Mouse (Mus musculus): ENCODE data around the gene Apcs. TPM values are rescaled to one million over a fixed set of nuclear protein-coding genes. Genes with fewer than 3 reads are reported as not detected.

Apcs gene
- polyA plus RNA-seq, 1 experiment from 2014 or later = 2.7 TPM

Other genes starting within 250 kb of the Apcs start
- 0.82 and 1.0 TPM in 2 replicates for gene Crp, start 197.0 kb downstream of the Apcs start, polyA plus RNA-seq (2015; fragmentation: Nextera tagmentation; extraction: Ambion mirVana)
- not detected in 2 replicates for gene Olfr16, start 55.4 kb upstream of the Apcs start, polyA plus RNA-seq (2015; fragmentation: Nextera tagmentation; extraction: Ambion mirVana)
- not detected in 2 replicates for gene Olfr1408, start 242.3 kb upstream of the Apcs start, polyA plus RNA-seq (2015; fragmentation: Nextera tagmentation; extraction: Ambion mirVana)

Measured in kidney, embryonic 15.5 days (tissue).